Mouse (Mus musculus): Measurements from ENCODE around the gene Prkn. TPM values are rescaled to one million over a fixed set of nuclear protein-coding genes. Genes with fewer than 3 reads are reported as not detected.

Gene Prkn
- polyA plus RNA-seq, 1 experiment from 2014 or later = 0.68 TPM

DNA sequence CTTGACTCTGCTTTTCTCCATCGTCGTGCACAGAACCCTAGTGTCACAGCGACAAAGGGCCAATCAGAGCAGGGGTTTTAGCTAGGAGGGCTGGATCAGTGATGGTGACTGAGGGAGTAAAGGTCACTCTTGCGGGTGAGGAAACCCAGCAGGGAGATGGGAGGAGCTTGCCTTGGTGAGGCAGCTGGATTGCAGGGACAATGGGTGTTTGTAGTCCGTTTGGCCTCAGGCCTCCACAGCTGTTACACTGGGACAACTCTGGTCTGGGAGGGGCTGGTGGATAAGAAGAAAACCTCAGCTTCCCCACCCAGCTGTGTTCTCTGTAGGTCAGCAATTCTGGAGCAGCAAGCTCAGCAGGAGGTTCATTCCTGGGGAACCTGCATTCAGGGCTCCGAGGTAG, 252.7 kb downstream of the Prkn start:
- WGBS = 19% methylated on average over 6 of the region's 6 CpGs
- DNase-seq (ENCODE audit: low spot score) = peak; percentile 63
- H3K36me3 ChIP-seq = no peaks in the 10 kb centered on the region
- H3K27ac ChIP-seq (replicated peaks) = peak overlapping the region; percentile 73
- H3K9me3 ChIP-seq (replicated peaks) = peaks cover 8% of the 10 kb centered on the region; the same call in 1 of the 2 replicates
- peaks cover 12% of the 10 kb centered on the region for H3K4me1 ChIP-seq
- H3K27me3 ChIP-seq (ENCODE audit: low read depth, poor library complexity, severe bottlenecking) = no peaks in the 10 kb centered on the region
- no peak overlapping the region for H3K4me3 ChIP-seq

DNA sequence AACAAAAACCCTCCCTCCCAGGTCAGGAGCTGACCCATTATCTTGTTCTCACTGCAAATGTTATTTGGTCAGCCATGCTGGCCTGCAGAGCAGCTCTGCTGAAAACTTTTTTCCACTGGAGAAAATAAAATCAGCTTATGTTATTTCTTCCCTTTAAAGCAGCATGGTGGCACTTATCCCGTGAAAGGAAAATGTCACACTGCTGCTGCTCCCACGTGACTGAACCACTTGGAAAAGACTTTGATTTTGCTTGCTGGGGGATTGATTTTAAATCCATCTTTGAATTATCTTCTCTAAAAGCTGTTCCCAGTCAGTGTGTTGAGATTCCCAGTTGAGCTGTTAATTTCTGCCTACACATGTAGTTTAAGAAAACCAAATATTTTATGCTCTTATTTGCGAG, 253.1 kb downstream of the Prkn start:
- Histone ChIP-seq H3K9me3 (replicated peaks) (peaks cover 8% of the 10 kb centered on the region; the same call in 1 of the 2 replicates), H3K4me1 (peaks cover 10% of the 10 kb centered on the region), H3K27ac (replicated peaks) (peak overlapping the region; percentile 73), H3K36me3 (no peaks in the 10 kb centered on the region), H3K4me3 (no peak overlapping the region), H3K27me3 (ENCODE audit: low read depth, poor library complexity, severe bottlenecking) (no peaks in the 10 kb centered on the region)
- WGBS = 45% methylated on average over 3 of the region's 3 CpGs
- no peak for DNase-seq (ENCODE audit: low spot score)

DNA sequence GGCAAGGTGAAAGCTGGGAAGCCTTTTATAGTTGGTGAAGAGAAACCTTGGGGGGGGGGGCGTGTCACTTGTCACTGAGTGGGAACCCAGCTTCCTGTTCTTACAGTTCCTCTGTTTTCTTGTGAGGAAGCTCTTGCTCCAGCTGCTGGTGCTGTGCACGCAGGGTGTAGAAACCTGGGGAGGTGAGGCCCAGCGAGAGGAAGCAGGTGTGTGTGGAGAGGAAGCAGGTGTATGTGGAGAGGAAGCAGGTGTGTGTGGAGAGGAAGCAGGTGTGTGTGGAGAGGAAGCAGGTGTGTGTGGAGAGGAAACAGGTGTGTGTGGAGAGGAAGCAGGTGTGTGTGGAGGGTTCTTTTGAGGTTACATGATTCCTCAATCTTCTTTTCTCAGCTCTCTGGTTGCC, 266.8 kb downstream of the Prkn start:
- Histone ChIP-seq H3K4me3 (no peak overlapping the region), H3K27me3 (ENCODE audit: low read depth, poor library complexity, severe bottlenecking) (no peaks in the 10 kb centered on the region), H3K9me3 (replicated peaks) (0 out of 2 replicates have a peak, but pooled peaks cover 7% of the 10 kb centered on the region), H3K4me1 (0 out of 2 replicates have a peak, but pooled peaks cover 5% of the 10 kb centered on the region), H3K27ac (replicated peaks) (no peak overlapping the region), H3K36me3 (no peaks in the 10 kb centered on the region)
- no peak for DNase-seq (ENCODE audit: low spot score)
- 85% methylated on average over 3 of the region's 3 CpGs for WGBS

DNA sequence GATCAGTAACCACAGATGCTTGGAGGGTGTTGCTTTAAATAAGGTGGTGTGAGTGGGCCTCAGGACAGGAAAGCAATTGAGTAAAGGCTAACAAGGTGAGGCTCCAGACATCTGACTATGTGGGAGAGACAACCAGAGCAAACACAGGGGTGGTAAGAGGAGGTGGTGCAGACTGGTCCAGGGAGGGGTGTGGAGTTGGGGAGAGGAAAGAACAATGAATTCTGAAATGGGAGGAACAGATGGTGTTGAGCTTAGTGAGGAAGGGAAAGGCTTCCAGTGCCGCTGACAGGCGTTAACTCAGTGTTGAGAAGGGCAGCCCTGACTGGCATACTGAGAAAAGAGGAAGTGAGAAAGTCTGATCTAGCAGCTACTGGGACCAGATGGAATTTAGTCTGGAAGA, 267.7 kb downstream of the Prkn start:
- WGBS = 69% methylated on average over 2 of the region's 2 CpGs
- peak overlapping the region; percentile 9; the same call in 1 of the 2 replicates for H3K27ac ChIP-seq (replicated peaks)
- 0 out of 2 replicates have a peak, but pooled peaks cover 5% of the 10 kb centered on the region for H3K4me1 ChIP-seq

DNA sequence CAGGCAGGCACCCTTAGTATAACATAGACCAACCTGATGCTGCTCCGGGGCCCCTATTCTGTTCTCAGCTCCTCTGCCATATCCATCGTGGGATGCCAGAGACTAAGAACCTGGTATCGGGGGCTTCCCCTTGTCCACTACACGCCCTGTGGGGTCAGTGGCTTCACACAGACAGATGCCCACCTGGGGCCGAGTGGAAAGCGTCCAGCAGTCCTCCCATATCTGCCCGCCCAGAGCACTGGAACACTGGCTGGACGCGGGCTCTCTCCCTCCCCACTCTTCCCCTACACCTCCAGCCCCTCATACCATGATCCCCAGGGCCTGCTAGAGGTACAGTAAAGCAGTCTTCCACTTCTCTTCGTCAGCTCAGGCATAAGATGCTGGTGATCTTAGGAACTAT, 277.3 kb downstream of the Prkn start:
- no peak for DNase-seq (ENCODE audit: low spot score)
- H3K4me1 ChIP-seq = no peaks in the 10 kb centered on the region
- H3K4me3 ChIP-seq = no peak overlapping the region
- H3K27ac ChIP-seq (replicated peaks) = no peak overlapping the region
- H3K27me3 ChIP-seq (ENCODE audit: low read depth, poor library complexity, severe bottlenecking) = no peaks in the 10 kb centered on the region
- no peaks in the 10 kb centered on the region for H3K9me3 ChIP-seq (replicated peaks)
- no peaks in the 10 kb centered on the region for H3K36me3 ChIP-seq
- WGBS = 89% methylated on average over 10 of the region's 10 CpGs

More for the DNA sequence above, 267.7 kb downstream of the Prkn start:
- Histone ChIP-seq H3K9me3 (replicated peaks) (0 out of 2 replicates have a peak, but pooled peaks cover 7% of the 10 kb centered on the region), H3K4me3 (no peak overlapping the region), H3K27me3 (ENCODE audit: low read depth, poor library complexity, severe bottlenecking) (no peaks in the 10 kb centered on the region), H3K36me3 (no peaks in the 10 kb centered on the region)
- DNase-seq (ENCODE audit: low spot score) = no peak

DNA sequence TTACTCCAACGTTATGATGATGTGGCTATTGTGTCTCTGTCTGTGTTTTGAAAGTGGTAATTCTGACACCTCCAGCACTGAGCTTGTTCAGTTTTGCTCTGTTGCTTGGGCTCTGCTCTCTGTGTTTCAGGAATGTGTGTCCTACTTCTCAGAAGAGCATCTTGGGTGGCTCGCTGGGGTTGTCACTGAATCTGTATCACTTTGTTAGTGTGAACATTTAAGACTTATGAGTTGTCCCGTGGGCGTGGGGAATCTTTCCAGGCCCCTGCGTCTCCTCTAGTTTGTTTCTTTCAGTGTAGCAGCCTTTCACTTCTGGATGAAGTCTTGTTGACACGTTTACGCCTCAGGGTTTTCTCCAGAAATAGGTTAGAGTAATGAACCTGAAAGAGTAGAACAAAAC, 283.9 kb downstream of the Prkn start:
- 86% methylated on average over 7 of the region's 7 CpGs for WGBS
- DNase-seq (ENCODE audit: low spot score) = no peak

DNA sequence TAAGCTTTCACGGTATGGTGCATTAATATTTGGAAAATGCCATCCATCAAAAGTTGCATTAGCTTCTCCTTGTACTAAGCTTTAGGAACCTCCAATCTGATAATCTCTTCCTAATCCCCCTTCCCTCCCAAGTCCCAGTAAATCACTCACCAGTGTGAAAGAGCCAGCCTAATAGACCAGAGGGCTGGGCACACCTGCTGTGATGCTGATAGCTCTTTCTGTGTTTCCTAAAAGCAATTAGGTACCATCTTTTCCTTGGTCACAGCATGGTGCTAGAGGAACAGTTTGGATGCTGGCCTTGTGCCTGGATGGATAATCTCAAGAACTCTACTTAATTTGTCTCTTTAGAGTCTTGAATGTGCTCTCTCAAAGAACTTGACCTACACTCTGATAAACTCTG, 287.0 kb downstream of the Prkn start:
- 0 out of 2 replicates have a peak, but pooled peaks cover 2% of the 10 kb centered on the region for H3K4me1 ChIP-seq
- H3K9me3 ChIP-seq (replicated peaks) = no peaks in the 10 kb centered on the region
- no peaks in the 10 kb centered on the region for H3K27me3 ChIP-seq (ENCODE audit: low read depth, poor library complexity, severe bottlenecking)
- no peak overlapping the region for H3K4me3 ChIP-seq
- H3K36me3 ChIP-seq = no peaks in the 10 kb centered on the region
- 63% methylated on average over 1 of the region's 1 CpGs for WGBS
- no peak for DNase-seq (ENCODE audit: low spot score)
- H3K27ac ChIP-seq (replicated peaks) = no peak overlapping the region

More for the DNA sequence above, 283.9 kb downstream of the Prkn start:
- H3K27ac ChIP-seq (replicated peaks) = no peak overlapping the region
- no peaks in the 10 kb centered on the region for H3K27me3 ChIP-seq (ENCODE audit: low read depth, poor library complexity, severe bottlenecking)
- no peaks in the 10 kb centered on the region for H3K4me1 ChIP-seq
- no peaks in the 10 kb centered on the region for H3K9me3 ChIP-seq (replicated peaks)
- H3K36me3 ChIP-seq = no peaks in the 10 kb centered on the region
- H3K4me3 ChIP-seq = no peak overlapping the region

DNA sequence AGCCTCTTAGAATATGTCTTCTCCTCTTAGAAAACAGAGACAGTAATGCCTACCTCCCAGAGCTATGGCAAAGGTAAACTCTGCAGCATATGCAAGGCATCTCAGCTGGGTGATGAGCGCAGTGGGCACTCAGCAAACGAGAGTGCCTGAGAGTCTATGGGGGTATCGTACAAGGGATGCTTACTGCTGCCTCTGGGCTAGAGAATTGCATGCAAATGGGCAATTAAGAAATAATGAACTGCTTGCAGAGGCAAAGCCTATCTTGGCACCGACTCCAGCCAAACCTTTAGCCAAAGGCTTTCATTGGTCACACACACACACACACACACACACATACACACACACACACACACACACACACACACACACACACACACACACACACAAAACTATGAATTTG, 290.7 kb downstream of the Prkn start:
- WGBS = 86% methylated on average over 4 of the region's 4 CpGs
- no peaks in the 10 kb centered on the region for H3K9me3 ChIP-seq (replicated peaks)
- no peak overlapping the region for H3K27ac ChIP-seq (replicated peaks)
- no peaks in the 10 kb centered on the region for H3K27me3 ChIP-seq (ENCODE audit: low read depth, poor library complexity, severe bottlenecking)
- no peak for DNase-seq (ENCODE audit: low spot score)
- 0 out of 2 replicates have a peak, but pooled peaks cover 2% of the 10 kb centered on the region for H3K4me1 ChIP-seq
- no peak overlapping the region for H3K4me3 ChIP-seq
- no peaks in the 10 kb centered on the region for H3K36me3 ChIP-seq

DNA sequence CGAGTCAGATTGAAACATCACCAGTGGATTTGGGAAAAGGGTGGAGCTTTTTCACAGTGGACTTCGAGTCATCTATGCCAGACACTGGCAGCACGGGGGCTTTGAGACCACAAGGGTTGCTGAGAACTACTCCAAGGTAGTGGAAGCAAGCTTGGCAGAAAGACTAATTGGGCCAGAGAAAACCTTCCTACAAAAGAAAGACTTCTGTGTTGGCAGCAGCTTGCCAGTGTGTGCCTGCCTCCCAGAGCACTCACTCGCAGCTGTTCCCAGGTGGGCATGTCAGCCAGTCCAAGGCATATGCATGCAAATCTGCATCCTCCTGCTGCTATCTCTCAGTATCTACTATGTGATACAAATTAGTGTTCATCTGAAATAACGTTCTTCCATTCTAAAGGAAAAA, 302.1 kb downstream of the Prkn start:
- no peak for DNase-seq (ENCODE audit: low spot score)
- H3K4me1 ChIP-seq = no peaks in the 10 kb centered on the region
- 89% methylated on average over 5 of the region's 5 CpGs for WGBS
- H3K4me3 ChIP-seq = no peak overlapping the region
- no peaks in the 10 kb centered on the region for H3K36me3 ChIP-seq
- no peak overlapping the region for H3K27ac ChIP-seq (replicated peaks)
- H3K27me3 ChIP-seq (ENCODE audit: low read depth, poor library complexity, severe bottlenecking) = no peaks in the 10 kb centered on the region
- no peaks in the 10 kb centered on the region for H3K9me3 ChIP-seq (replicated peaks)

DNA sequence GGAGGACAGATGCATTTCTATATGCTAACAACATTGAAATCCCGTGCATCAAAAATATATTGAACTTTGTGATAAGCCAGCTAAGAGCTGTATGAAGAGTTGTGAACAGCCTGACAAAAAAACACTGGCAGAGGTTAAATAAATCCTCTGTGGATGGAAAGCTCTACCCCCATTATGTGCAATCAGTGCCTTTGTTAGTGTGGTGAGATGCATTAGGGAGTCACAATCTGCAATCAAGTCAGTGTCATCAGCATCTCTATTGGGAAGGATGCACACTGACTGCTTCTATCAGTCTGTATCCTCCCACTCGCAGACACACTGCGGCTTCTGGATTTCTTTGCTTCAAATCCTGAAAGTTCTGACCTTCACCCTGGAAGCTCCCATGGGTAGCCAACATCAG, 315.9 kb downstream of the Prkn start:
- Histone ChIP-seq H3K4me3 (no peak overlapping the region), H3K9me3 (replicated peaks) (no peaks in the 10 kb centered on the region), H3K27me3 (ENCODE audit: low read depth, poor library complexity, severe bottlenecking) (no peaks in the 10 kb centered on the region), H3K27ac (replicated peaks) (no peak overlapping the region), H3K4me1 (no peaks in the 10 kb centered on the region), H3K36me3 (no peaks in the 10 kb centered on the region)
- 86% methylated on average over 3 of the region's 3 CpGs for WGBS
- no peak for DNase-seq (ENCODE audit: low spot score)

DNA sequence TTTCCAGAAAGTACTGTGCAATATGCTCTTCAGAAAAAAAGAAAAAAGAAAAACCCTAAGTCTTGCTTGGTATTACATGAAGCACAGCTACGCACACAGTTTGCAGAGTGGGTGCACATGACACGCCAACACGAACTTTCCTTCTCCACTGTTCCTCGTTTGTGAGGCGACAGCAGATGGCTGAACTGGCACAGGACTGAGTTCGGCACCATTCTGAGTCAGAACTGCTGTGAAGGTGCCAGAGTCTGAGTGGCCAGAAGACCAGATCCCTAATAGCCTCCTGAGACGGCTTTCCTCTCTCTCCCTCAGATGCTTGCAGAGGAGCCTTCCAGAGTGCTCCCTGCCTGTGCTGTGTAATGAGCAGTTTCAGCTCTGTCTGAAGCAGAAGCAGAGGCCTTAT, 317.4 kb downstream of the Prkn start:
- Histone ChIP-seq H3K4me3 (no peak overlapping the region), H3K27me3 (ENCODE audit: low read depth, poor library complexity, severe bottlenecking) (no peaks in the 10 kb centered on the region), H3K9me3 (replicated peaks) (no peaks in the 10 kb centered on the region), H3K27ac (replicated peaks) (no peak overlapping the region), H3K4me1 (no peaks in the 10 kb centered on the region), H3K36me3 (no peaks in the 10 kb centered on the region)
- no peak for DNase-seq (ENCODE audit: low spot score)
- WGBS = 93% methylated on average over 7 of the region's 7 CpGs

DNA sequence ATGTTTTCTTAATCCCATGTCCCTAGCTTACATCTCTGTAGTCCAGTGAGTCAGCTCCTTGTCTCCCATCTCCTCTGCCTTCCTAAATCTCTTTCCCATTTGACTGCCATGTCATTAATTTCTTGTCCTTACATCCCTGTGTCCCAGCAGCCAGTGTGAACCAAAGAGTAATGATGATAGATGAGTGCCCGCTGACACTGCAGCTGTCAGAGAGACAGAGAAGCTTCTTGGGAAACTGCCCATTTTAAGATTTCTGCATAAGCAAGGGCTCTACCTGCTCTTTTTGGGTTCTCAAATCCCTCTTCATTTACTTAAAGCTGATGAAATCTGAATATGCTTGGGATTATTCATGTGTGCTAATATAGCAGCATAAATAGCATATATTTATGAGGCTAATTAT, 321.3 kb downstream of the Prkn start:
- WGBS = 85% methylated on average over 1 of the region's 1 CpGs
- H3K27ac ChIP-seq (replicated peaks) = no peak overlapping the region
- no peaks in the 10 kb centered on the region for H3K4me1 ChIP-seq
- H3K27me3 ChIP-seq (ENCODE audit: low read depth, poor library complexity, severe bottlenecking) = no peaks in the 10 kb centered on the region
- no peaks in the 10 kb centered on the region for H3K36me3 ChIP-seq
- no peaks in the 10 kb centered on the region for H3K9me3 ChIP-seq (replicated peaks)
- DNase-seq (ENCODE audit: low spot score) = no peak
- H3K4me3 ChIP-seq = no peak overlapping the region

DNA sequence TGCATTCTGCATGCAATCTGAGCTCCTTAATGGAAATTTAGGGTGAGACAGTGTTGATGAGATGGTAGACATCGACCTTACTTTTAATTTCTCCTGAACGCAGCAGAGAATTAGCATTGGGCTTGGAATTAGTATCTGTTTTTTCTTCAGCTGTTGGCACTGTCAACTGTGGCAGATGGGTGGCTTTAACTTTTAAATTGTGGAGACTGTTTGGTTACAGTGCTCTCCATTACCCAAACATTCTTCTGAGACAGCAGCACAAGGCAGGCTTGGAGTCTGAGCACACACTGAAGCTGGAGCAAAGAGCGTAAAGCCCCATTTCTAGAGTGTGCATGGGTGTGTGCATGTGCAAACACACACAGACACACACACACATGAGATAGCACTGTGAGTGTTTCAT, 322.6 kb downstream of the Prkn start:
- H3K4me3 ChIP-seq = no peak overlapping the region
- no peaks in the 10 kb centered on the region for H3K4me1 ChIP-seq
- no peaks in the 10 kb centered on the region for H3K27me3 ChIP-seq (ENCODE audit: low read depth, poor library complexity, severe bottlenecking)
- no peak for DNase-seq (ENCODE audit: low spot score)
- no peaks in the 10 kb centered on the region for H3K9me3 ChIP-seq (replicated peaks)
- no peaks in the 10 kb centered on the region for H3K36me3 ChIP-seq
- H3K27ac ChIP-seq (replicated peaks) = no peak overlapping the region
- 93% methylated on average over 3 of the region's 3 CpGs for WGBS

DNA sequence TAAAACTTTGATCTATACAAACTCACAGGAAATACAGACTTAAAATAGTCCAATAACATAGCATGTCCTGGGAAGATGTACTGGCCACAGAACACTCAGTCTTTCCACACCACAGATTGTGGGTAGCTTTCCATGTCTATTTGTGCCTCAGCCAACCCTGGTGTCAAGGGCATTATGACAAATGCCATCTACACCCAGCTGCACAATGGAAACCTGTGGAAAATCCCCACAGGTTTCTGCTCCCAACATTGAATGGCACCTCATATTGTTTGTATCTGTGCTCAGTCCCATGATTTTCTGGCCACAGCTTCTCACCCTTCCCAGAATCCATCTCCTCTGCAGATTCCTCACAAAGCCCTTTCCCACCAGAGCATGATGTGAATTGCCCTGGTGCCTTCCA, 347.2 kb downstream of the Prkn start:
- Histone ChIP-seq H3K36me3 (no peaks in the 10 kb centered on the region), H3K4me3 (no peak overlapping the region), H3K9me3 (replicated peaks) (no peaks in the 10 kb centered on the region), H3K4me1 (no peaks in the 10 kb centered on the region), H3K27me3 (ENCODE audit: low read depth, poor library complexity, severe bottlenecking) (no peaks in the 10 kb centered on the region), H3K27ac (replicated peaks) (no peak overlapping the region)
- DNase-seq (ENCODE audit: low spot score) = no peak

All from midbrain, embryonic 10.5 days (tissue).